Mouse (Mus musculus) layer of hippocampus, adult 9-10 months (tissue): ENCODE measurements around the gene Fam160a1.

Source experiments
- DNase-seq: peaks from one replicate; pipeline ENCODE4 v3.0.0; 2022; ENCODE audit warnings: low spot score

The Fam160a1 gene

DNA sequence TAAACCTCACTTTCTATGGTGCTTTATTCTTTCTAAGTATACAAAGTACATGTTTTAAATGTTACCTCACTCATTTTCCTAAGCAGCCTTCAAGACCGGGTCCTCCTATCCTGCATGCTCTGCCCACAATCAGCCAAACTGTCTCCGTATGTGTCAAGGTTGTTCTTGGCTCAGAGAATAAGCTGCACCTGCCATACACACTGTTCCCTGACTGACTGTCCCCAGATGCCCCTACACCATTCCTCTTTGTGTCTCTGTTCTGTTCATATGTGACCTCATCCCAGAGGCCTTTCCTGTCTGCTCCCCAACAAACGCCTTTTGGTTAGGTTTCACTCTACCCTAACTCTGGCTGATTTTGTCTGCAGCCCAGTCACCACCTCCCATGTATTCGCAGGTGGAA is 10.2 kb upstream of the Fam160a1 start:
- DNase-seq, result no peak

DNA sequence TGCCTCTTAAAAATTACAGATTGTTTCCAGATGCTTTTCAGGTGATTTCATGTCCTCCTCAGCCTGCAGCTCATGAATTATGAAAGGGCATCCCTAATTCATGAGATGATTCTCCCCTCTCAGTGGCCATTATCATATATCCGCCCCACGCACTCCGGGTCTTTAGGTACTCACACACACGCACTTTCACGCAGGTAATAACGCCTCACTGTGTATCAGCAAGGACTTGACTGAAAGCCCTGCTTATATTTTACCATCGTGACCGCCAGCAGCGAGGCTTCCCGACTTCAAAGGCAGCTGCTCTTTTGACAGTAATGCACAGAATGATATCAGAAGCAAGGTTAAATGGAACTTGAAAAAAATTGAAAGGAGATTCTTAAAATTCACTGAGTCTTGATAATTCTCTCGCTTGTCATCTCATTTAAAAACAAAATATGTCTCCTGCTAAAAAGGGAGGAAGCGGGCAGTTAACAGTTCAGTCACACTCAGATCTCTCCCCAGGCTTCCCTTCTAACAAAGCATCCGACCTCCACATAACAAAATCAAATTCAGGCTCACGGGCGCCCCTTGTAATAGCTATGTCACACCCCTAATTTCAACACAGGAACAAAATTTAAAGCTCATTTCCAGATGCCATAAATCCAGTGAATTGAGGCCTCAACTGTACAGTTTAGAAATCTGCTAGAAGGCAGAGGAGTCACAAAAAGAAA is 3.9 kb upstream of the Fam160a1 start:
- DNase-seq, result no peak

DNA sequence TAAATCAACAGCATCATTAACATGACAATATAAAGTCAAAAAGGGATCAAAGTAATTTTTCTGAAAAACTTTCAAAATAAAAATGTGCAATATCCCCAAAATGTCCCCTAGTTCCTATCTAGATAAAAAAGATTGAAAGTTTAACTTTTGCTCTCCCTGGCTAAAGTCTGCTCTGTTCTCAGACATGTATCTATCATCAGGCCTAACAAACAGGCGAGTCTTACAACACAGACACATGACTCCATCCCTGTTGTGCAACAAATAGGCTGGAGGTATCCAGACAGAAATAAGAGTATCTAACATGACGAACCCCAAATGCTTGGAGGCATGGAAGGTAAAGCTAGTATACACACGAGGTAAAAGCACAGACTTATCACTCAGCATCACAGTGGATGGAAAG is 2.2 kb upstream of the Fam160a1 start:
- no peak for DNase-seq

DNA sequence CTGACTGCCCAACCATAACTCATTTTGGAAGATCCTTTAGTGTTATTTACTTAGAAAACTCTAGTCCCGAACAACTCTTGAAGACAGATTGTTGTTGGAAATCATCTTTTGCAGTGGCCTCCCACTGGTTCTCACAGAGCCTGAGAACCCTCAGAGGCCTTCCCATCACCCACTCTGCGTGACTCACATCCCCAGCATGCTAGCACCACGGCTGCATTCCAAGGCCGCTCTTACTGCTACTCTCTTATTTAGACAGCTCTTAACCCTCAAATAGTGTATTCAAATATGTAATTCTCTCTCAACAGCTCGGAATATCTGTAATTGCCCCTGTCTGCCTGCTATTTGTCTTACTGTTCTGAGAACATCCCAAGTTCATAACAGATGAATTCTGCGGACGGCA is 2.9 kb downstream of the Fam160a1 start:
- DNase-seq, result no peak

DNA sequence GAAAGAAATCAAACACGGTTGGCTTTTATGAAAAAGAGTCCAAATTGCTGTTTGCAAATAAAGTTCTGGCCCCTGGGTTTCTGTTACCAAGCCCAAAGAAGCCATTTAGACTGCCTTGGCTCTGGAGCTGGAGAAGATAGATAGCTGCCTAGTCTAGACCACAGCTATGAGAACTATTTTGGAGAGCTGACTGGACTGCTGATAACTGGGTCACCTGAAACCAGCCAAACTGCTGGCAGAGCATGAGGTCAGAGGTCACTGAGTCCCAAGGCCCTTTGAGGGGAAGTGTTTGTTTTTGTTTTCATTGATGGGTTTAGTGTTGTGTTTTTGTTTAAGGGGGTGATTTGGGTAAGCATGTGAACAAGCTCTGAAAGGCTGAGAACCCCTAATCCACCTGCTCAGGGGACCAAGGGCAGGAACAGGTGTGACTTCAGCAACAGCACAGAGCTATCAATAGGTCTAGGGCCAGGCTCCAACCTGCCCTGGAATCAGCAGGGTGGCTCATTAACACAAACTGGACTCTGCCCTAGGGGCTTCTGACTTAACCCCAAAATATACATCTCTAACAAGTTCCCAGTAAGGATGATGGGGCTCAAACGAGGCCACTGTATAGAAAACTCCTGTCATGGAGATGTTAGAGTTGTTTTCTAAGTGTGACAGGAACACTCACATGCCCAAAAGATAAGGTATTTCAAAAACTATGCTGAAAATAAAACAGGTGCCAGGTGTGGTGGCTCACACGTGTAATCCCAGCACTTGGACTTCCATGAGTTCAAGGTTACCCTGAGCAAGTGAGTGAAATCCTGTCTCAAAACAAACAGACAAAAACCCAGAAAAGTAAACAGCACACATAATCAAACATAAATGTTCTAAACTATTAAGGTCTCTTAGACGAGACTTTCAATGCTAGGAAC is 3.7 kb downstream of the Fam160a1 start:
- DNase-seq, result no peak

DNA sequence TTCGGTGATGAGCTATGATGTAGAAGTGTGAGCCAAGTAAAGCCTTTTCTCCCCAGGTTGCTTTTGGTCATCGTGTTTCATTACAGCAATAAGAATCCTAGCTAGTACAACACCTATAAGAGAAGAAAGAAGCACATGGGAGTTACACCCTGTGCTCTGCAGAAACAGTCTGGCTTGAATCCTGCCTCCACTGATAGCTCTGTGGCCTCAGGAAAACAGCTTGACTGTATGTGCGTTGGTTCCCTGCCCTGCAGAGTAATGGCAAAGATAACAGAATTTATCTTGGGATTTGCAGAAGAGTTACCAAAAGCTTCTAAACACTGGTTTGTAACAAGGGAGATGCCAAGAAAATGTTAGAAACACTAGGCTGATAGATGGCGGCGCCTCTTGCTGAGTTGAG is 5.1 kb downstream of the Fam160a1 start:
- no peak for DNase-seq

DNA sequence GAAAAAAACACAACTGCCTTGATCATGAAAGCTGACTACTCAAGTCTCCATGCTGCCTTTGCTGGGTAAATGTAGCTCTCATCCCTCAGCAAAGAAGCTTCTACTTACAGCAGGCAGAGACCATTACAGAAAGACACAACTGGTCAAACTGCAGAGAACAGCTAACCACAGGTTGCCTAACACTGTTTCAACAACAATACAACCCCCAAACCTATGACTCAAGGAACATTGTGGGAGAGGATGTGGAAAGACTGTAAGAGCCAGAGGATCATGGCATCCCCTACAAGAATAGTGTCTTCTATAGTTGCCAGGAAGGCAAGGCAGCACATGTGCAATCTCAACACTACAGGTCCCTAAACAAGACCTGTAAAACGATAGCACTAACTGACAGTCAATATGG is 23.9 kb downstream of the Fam160a1 start:
- DNase-seq, result no peak

DNA sequence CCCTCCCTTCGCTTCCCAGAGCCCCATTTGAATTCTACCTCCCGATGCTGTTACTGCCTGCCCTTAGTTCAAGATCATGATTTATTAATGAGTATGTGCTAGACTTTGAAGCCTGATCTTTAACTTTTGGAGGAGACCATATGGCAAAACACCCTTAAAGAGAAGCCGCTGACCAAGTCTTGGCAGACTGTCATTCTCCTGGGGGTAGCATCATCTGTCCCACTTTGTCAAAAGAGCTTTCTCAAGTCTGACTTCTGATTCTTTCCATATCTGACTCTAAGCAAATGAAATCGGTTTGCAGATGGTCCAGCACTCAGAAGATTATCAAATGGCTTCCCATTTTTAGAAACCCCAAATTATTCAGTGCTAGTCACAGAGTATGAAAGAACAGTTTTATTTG is 27.3 kb downstream of the Fam160a1 start:
- DNase-seq, result no peak

DNA sequence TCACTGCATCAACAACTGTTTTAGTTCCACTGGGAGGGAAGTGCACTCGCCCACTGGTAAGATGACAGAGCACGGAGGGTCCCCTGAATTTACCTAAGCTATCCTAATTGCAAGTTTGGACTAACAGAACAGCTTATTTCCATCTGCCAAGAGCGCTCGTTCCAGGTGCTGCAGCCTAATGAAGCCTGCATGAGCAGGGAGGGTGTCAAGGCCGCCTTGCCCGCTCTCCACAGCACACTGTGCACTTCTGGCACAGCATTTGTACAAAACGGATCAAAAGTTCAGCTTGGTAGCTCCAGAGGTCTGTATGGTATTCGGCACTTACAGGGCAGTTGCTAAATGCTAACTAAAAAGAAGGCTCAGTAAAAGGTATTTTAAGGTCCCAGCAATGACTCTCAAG is 30.6 kb downstream of the Fam160a1 start:
- no peak for DNase-seq

DNA sequence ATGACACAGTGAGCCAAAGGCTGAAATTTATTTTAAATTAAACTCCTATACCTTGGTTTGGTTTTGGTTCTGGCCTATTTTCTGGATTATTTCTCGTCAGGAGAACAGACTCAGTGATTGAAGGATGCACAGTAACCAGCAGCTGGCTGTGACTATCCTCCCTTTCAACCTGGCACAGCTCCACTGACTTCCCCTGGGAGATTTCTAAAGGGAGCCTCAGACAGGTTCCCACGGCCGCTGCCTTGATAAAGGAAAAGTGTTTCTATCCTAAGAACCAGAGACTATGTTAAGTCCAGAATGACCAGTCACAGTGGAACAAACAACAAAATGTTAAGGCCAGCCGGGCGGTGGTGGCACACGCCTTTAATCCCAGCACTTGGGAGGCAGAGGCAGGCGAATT is 36.2 kb downstream of the Fam160a1 start:
- no peak for DNase-seq

DNA sequence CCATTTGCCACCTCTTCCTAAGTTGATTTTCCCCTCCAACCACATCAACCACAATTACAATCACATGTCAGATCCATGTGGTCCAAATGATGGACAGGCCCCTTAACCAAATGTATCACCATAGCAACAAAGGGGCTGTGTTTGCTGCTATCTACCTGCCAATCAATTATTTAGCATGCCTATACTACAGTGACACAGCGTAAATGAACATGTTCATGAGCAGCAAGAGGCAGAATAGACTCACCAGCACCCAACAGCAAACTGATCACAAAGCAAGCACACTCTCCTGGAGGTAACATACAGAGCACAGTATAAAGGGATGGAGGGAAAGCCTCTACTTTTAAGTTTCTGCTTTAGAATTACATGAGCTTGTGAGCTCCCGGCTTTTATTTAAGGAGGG is 36.8 kb downstream of the Fam160a1 start:
- no peak for DNase-seq

DNA sequence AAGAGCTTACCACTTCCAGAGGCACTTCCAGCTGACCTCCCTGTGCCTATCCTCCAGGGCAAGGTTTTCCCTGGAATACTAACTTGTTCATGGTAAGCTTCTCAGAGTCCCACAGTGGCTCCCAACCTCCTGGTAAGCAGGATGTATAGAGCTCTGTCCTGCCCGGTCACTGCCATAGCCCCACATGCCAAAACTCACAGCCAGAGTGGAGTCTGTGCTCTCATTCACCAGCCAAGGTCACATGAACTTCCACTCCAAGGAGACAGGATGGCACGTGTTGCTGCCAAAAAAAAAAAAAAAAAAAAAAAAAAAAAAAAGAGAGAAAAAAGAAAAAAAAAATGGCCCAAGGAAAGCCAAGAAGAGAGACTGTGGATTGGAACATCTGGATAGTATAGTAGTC is 39.2 kb downstream of the Fam160a1 start:
- no peak for DNase-seq

DNA sequence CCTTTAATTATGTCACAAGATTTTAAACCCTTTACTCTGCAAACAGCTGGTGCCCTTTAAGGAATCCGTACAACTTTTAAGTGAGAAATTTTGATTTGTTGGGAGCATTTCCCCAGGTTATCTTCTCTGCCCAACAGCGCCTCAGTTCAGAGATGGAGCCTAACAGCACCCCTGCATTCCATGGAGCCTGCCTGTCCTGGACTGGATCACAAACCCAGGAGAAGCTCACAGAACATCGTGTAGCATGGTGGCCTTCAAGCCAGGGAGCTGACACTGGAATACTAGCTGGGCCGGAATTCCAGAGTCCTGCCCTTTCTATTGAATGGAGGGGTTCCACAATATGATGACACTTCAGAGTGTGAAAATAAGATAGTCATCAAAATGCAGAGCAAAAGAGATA is 39.7 kb downstream of the Fam160a1 start:
- no peak for DNase-seq

DNA sequence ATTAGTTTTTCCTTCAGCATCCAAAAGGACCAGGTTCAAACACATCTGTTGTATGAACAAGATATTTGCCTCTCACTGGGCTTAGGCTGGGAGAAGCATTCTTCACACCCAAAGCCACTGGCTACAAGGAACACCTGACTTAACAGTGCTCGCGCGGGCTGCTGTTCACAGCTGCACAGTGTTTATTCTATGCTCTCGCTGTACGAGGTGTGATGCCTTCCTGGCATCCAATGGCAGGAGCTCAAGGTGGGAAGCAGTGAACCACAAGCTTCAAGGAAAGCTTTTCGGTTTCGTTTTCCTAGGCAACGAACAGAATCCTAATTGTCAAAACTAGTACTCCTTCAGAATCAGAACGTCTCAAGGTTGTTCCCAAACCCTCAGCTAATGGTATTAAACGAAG is 40.4 kb downstream of the Fam160a1 start:
- DNase-seq, result no peak

DNA sequence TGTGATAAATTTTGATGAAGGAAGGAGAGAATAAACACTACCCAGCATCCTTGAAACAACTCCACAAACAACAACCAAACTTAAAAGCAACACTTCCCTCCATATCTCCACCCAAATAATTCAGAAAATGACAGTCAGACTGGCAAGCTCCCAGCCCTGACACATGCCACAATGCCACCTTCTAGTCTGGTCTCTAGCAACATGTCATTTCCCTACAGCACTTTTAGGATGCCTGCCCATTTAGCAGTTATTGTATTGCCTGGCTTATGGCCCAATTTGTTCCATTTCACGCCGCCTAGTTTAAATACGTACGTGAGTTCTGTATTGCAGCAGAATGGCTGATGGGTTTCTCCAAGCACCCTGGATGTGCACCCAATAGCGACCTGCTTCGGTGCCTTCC is 41.0 kb downstream of the Fam160a1 start:
- no peak for DNase-seq

DNA sequence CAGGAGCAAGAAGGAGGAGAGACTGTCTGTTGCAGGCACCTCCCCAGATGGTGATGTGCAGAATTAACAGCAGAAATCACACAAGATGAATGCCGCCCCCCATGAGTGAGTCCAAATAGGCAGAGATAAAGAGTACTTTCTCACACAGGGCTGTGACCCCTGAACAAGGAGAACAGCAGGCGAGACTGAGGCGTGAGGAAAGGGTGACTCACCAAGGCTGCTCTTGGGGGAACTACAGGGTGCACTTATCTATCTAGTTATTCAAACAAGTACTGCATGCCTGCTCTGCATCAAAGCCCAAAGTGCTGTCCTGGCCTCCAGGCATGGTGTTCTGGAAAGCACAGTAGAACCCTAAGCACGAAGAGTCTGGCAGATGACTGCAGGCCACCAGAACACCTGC is 43.2 kb downstream of the Fam160a1 start:
- DNase-seq, result no peak

DNA sequence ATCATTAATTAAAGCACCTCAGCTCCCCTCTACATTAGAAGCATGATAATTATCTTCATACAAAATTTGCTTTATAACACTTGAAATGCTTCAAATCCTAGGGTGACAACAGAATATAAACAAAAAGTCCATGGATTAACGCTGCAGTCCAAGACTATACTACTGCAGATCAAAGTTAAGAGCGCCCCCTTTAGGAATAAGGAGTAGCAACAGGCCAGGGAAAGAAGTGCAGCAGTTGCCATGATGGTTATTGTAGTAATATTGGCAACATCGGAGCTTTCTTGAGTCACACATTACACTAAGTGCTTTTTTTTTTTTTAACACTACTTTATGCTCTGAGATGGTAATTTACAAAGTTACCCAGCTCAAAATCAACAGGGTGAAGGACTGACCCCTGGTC is 43.7 kb downstream of the Fam160a1 start:
- no peak for DNase-seq

DNA sequence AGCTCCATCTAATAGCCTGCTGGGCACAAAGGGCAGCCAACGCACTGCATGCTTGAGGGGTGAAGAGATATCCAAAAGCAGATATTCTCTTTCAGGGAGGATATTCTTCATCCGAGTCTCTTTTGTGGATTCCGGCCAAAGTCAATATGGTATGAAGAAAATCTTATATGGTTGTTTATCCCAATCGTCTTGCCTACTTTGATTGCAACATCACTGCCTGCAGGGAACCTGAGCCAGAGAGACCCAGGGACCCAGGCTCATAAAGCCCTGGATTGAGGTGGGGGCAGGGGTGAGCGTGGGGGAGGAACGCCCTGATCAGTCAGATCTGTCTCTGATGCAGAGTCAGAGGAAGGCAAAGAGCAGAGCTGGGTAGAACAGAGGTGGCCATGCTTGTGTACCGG is 52.2 kb downstream of the Fam160a1 start:
- no peak for DNase-seq

DNA sequence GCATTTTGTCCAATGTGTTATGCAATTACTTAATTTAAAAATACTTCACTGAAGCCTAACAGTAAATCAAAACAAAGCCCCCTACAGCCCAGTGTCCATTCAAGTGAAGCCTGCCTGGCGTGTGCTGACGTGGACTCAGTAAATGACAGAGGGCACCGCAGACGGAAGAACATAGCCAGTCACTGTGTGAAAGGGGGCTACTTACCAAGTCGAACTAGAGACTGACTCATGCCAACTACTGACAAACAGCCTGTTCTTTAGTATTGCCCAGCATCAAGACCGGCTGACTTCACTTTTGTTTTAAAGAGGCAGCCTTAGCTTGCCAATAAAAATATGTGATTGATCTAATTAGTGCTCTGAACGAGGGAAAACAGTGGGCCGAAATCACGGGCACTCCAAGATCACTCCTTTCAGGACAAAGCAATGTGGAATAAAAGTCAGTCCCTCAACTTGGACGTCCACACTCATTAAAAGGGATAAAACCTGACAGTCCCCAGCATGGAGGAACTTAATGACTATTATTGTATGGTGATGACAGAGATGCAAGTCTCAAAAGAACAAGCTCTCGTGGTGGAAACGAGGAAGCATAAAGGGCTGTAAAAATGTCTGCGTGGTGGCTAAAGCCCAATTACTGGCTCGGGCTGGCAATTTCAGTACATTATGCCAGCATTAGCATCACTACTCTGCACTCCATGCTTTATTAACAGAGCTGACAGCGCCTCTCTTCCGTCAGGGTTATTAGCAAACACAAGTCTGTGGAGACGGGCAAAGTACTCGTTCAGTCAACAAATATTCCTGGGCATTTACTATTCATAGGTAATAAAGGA is 52.9 kb downstream of the Fam160a1 start:
- DNase-seq, result no peak

DNA sequence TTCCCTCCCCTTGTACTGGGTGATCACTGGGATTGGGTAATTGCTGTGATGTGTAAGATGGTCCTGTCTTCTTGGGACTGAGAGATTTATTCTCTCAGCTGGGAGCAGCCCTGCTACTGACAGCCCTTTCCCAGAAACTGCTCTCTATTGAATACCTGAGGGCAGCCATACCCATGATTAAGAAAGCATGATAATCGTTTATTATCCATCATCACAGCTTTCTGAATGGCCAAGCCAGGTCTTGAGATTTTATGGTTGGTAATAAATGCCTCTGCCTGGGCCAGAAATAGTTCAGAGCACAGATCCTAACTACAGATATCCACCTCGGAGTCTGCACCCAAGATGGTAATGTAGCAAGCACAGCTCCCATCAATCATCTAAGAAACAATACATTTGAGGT is 59.1 kb downstream of the Fam160a1 start:
- no peak for DNase-seq

DNA sequence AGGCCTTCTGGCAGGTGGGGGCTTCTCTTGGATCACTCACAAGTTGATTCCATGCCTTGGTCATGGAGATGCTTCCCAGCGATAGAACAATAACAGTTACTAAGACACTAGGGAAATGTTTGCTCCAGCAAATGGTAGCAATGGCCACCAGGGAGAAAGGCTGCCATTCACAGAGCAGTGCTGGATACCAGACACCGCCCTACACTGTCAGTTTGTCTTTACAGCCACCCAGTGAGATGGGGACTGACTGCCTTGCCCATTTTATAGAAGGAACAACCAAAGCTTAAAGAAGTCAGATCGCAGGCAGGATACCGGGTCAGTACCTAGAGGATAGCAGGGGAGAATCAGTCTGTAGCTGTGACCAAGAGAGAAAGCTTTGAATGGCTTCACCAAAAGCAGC is 59.7 kb downstream of the Fam160a1 start:
- no peak for DNase-seq

DNA sequence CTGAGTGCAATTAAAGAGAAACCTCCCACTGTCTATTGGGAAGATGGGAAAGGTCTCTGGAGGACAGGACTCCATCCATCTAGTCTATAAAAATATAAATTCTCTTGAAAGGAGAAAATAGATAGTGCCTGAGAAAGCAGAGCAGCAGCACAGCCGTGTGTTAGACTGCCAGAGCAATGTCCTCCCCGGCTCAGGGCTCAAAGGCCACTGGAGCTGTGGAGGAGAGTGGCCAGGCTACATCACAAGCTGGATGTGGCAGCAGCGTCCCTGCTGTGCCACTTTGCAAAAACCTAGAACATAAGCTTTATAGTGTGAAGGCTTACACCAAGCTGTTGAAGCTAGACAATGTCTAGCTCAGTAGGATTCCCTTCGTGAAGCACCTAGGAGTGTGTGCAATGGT is 67.7 kb downstream of the Fam160a1 start:
- no peak for DNase-seq

DNA sequence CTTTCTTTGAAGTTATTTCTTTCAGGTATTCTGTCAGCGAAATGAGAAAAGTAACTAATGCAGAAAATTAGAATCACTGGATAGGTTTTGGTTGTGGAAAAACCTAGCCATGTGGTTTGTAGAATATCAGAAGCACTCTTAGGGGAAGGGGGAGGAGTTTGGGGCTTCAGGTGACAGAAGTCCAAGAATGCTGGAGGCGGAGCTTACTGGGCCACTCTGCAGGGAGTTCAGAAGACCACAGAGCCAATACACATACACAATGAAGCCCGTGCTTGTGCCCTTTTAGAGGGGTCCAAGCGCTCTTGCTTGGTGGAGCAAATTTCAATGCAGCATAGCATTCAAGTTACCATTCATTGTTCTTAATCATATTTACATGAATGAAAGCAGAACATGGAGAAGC is 68.2 kb downstream of the Fam160a1 start:
- DNase-seq, result no peak
